Mouse (Mus musculus) liver, embryonic 14.5 days (tissue): Measurements from ENCODE around the gene Dact2.

Source experiments
- CTCF ChIP-seq: IDR thresholded peaks from 2 replicates; pipeline ENCODE4 v1.5.1; 2016; ENCODE audit warnings: antibody characterized with exemption, low read depth, control low read depth
- EP300 ChIP-seq: IDR thresholded peaks from 2 replicates; pipeline ENCODE4 v1.6.1; 2016; ENCODE audit warnings: antibody characterized with exemption, low read depth

DNA sequence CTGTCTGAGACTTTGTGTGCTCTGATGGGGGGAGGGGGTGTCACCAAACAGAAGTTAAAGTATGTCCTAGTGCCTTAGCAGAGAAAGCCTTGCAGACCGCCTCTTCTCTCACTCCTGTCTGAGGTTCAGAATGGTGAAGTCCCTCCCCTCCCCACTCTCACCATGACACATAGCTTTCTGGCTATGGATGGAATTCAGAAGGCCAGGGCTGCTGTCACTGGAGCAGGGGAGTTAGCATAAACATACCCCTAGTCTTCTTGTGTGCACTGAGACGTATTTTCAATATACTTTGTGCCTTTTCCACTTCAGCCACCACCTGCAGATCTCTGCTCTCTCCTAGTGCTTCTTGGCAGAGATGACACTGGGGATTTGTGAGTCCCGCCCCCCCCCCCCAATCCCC is 31.9 kb downstream of the Dact2 start:
- TF ChIP-seq CTCF (no peak), EP300 (no peak)
